Mouse (Mus musculus) heart, embryonic 16.5 days (tissue): Measurements from ENCODE around the gene Tec. TPM values are rescaled to one million over a fixed set of nuclear protein-coding genes. Genes with fewer than 3 reads are reported as not detected.

Source experiments
- ATAC-seq: fragments of 200-750 bp; cut with Nextera tagmentation; replicated peaks from 2 replicates; pipeline ENCODE4 v1.8.0; 2017; ENCODE audit warnings: moderate number of reproducible peaks; ENCODE audit not compliant: insufficient read depth, low FRiP score; ENCODE audit errors: extremely low read depth
- H3K27ac ChIP-seq: fragments of 300-500 bp; sonication (generic); 2 replicates; pipeline ENCODE4 v1.5.1; 2014; ENCODE audit warnings: mild to moderate bottlenecking, low read length, control low read depth, moderate library complexity
- H3K27me3 ChIP-seq: fragments of 300-500 bp; sonication (generic); 2 replicates; pipeline ENCODE4 v1.6.1; 2014; ENCODE audit warnings: low read length, mixed read lengths; ENCODE audit not compliant: control insufficient read depth, insufficient read depth
- H3K36me3 ChIP-seq: fragments of 300-500 bp; sonication (generic); 2 replicates; pipeline ENCODE4 v1.6.1; 2014; ENCODE audit not compliant: control insufficient read depth, insufficient read depth
- H3K4me1 ChIP-seq: fragments of 300-500 bp; sonication (generic); 2 replicates; pipeline ENCODE4 v1.6.1; 2014; ENCODE audit warnings: low read length, mixed read lengths; ENCODE audit not compliant: control insufficient read depth, insufficient read depth
- H3K4me2 ChIP-seq: fragments of 300-500 bp; sonication (generic); 2 replicates; pipeline ENCODE4 v1.6.1; 2014; ENCODE audit warnings: low read depth, mild to moderate bottlenecking, control low read depth, low read length
- H3K4me3 ChIP-seq: fragments of 300-500 bp; sonication (generic); 2 replicates; pipeline ENCODE4 v1.5.1; 2014; ENCODE audit warnings: mild to moderate bottlenecking, control low read depth, low read length
- H3K9ac ChIP-seq: fragments of 300-500 bp; sonication (generic); 2 replicates; pipeline ENCODE4 v1.6.1; 2014; ENCODE audit warnings: low read length, control low read depth
- H3K9me3 ChIP-seq: fragments of 300-500 bp; sonication (generic); replicated peaks from 2 replicates; pipeline ENCODE4 v1.6.1; 2016; ENCODE audit warnings: low read length; ENCODE audit not compliant: control insufficient read depth
- WGBS: fragments of 180-500 bp; shearing (Covaris S2); extraction: QIAGEN DNeasy Blood & Tissue Kit; methylation state at CpG from one replicate; pipeline ENCODE4 v1.1.7; 2014; 5-methylcytosine and 5-hydroxymethylcytosine counted together
- polyA plus RNA-seq: library from polyadenylated mRNA; unstranded; fragments of >200 nt; fragmentation: Nextera tagmentation; extraction: Ambion mirVana; gene quantifications from 2 replicates; pipeline ENCODE4 v1.2.1, GENCODE M21; 2015

Tec gene
- polyA plus RNA-seq = 17.9 and 23.0 TPM in 2 replicates

DNA sequence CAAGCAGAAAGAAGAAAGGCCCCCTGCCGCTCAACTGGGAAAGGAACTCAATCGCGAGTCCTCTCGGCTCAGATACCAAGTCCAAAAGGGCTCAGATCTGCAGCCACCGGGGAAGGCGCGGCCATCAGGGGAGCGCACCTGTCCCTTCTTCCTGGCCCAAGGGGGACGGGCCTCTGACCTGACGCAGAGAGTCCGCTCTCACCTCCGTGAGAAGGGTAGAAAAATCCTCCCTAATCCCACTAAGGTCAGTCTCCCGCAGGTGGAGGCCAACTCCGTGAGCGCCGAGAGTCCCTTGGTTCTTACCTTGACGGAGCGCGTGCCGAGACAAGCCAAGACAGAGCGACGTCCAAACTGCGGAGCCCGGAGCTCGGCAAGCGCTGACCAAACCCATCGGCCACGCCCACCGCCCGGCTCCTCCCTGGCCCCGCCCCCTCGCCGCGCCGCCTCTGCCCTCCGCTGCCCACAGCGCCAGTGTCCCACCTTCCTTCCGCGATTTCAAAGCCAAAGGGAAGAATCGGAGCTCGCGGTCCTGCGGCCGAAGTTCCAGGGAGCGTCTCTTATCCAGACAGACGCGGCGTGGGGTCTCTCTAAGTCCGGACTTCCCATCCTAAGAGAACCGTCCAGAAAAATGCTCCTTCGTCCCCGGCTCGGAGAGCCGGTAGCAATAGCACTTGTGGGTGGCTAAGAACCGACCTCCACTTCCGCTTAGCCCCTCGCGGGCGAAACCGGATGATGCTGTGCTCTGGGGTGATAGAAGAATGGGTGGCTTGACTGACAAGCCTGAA is at the start of gene Tec:
Gene Tec (minus strand): TSS at position 393 of the 785 bp plus-strand sequence.
- Histone ChIP-seq H3K27me3 (no peaks in the 10 kb centered on the region), H3K36me3 (no peaks in the 10 kb centered on the region), H3K4me3 (peak within 1 kb of the TSS; percentile 85), H3K4me2 (peak within 1 kb of the TSS; percentile 94), H3K9me3 (0 out of 2 replicates have a peak, but pooled peaks cover 3% of the 10 kb centered on the region), H3K4me1 (peaks cover 25% of the 10 kb centered on the region), H3K27ac (peak within 1 kb of the TSS; percentile 80), H3K9ac (peak within 1 kb of the TSS; percentile 82)
- peak; percentile 93 for ATAC-seq
- WGBS = under 1% methylated on average over 60 of the region's 60 CpGs

DNA sequence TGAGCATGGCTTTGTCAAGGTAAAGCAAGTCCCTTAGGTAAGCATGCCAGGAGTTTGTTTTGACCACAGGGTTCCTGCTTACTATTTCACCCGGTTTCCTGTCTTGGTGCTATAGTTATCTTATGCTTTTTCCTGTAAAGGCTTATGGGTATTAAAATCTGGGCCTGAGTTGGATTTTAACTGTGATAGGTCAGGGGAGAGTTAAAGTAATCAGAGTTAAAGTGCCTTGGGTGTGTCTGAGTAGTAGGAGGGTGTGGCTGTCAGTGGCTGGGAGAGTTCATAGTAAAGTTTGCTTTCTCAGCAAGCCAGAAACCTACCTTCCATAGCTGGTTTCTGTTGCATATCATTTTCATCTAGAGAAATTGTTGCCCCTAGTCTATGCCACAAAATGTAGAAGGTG is 48.6 kb upstream of the Tec start:
- Histone ChIP-seq H3K4me3 (peak overlapping the region; percentile 76), H3K27ac (peak overlapping the region; percentile 98)
- ATAC-seq = no peak

DNA sequence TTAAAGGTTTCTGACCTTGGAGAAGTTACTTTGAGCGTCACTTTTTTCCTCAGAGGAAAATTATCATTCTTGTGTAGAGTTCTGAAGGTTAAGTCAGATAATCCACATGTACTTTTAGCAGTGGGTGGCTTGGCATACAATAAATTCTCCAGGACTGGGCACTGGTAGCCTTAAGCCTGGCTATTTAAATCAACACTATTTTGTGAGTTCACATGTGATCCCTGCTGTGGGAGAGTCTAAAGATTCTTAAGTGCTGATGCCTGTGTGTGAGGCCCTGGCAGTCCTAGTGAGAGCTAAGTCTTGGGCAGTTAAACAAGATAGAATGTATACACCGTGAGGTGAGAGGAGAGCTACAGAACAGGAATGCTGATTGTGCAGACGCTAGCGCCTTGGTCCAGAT is 47.8 kb upstream of the Tec start:
- H3K9ac ChIP-seq = peak overlapping the region; percentile 99
- 18% methylated on average over 4 of the region's 4 CpGs for WGBS

More for the DNA sequence above, 48.6 kb upstream of the Tec start:
- Histone ChIP-seq H3K9me3 (no peaks in the 10 kb centered on the region), H3K36me3 (no peaks in the 10 kb centered on the region), H3K4me1 (peaks cover 40% of the 10 kb centered on the region), H3K4me2 (peak overlapping the region; percentile 71), H3K9ac (peak overlapping the region; percentile 99), H3K27me3 (no peaks in the 10 kb centered on the region)
- WGBS = 14% methylated on average over 1 of the region's 1 CpGs

DNA sequence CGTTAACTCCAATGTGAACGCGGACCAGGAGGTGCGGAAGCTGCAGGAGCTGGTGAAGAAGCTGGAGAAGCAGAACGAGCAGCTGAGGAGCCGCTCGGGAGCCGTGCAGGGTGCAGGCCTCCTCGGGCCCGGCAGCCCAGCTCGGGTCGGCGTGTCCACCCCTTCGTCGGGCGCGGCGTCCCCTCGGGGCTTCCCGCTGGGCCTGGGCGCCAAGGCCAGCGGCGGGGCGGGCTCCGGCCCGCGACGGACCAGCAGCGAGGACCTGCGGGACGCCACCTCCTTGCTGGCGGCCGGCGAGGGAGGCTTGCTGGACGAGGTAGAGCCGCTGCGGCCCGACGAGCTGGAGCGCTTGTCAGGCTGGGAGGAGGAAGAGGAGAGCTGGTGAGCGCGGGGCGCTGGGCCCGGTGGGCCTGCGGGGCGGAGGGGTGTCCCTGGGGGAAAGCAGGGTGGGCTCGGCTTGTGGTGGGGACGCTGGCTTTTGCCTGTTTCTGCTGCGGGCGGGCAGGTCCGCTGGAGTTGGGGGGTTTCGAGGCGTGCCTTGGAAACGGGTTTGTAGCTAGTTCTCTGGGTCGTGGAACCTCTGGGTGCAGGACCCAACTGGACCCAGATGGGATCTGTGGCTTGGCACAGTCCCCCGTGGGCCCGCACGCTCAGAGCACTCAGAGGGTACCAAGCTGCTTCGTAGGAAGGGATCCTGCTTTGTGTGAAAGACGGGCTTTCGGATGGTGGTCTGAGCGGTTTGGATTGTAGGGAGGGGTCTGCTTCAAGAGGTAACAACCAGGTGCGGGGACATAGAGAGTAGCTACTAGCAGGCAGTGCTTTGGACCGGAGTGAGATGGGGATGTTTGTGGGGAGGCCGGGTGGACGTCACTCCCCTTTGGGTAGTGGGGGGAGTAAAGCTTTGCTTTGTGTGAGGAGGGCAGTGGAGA is 46.6 kb upstream of the Tec start:
- Histone ChIP-seq H3K9ac (peak overlapping the region; percentile 99), H3K27ac (peak overlapping the region; percentile 98), H3K4me2 (peak overlapping the region; percentile 71), H3K36me3 (no peaks in the 10 kb centered on the region), H3K4me3 (peak overlapping the region; percentile 76), H3K27me3 (no peaks in the 10 kb centered on the region), H3K4me1 (peaks cover 41% of the 10 kb centered on the region), H3K9me3 (no peaks in the 10 kb centered on the region)
- WGBS = under 1% methylated on average over 66 of the region's 66 CpGs
- ATAC-seq = peak; percentile 18

More for the DNA sequence above, 47.8 kb upstream of the Tec start:
- H3K9me3 ChIP-seq = no peaks in the 10 kb centered on the region
- peak overlapping the region; percentile 71 for H3K4me2 ChIP-seq
- peak overlapping the region; percentile 76 for H3K4me3 ChIP-seq
- peak overlapping the region; percentile 98 for H3K27ac ChIP-seq
- no peak for ATAC-seq
- no peaks in the 10 kb centered on the region for H3K36me3 ChIP-seq
- H3K27me3 ChIP-seq = no peaks in the 10 kb centered on the region
- peaks cover 39% of the 10 kb centered on the region for H3K4me1 ChIP-seq

DNA sequence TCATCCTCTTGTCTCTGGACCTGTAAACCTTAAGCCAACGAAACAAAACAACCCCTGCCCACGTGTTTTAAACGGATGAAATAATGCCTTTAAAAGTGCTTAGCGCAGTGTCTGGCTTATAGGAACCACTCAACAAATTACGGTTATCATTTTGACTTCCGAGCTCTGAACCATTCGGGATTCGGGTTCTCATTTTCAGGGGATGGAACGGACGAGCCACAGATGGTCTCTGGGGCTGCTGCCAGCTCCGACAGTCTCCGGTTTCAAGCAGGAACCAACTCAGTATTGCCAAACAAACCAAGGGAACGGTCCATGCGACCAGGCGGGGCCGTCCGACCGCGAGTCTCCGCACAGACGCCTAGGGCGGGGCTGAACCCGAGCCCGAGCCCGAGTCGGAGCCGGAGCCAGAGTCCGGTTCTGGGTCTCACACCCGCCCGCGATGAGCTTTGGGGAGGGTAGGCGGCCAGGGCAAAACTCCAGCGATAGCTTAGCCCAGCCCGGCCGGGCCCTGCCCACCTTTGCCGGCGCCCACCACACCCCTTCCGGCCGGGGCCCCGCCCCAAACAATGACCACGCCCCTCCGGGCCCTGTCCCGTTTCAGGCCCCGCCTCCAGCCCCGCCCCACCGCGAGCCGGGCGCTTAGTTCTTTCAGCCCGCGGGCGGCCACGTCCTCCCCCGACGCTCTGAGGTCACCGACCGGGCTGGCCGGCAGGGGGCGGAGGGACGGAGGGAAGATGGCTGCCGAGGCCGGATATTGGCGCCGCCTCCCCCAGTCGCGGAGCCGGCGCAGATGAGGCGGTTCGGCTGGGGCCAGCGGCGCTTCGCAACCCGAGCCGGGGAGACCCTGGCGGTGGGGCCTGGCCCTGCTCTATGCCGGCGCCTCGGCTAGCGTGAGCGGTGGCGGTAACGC is 45.6 kb upstream of the Tec start, which contains the start of gene Slain2:
Gene Slain2 (plus strand): TSS at position 657 of the 910 bp plus-strand sequence.
- H3K4me2 ChIP-seq = peak within 1 kb of the TSS; percentile 81
- peak within 1 kb of the TSS; percentile 98 for H3K27ac ChIP-seq
- no peaks in the 10 kb centered on the region for H3K9me3 ChIP-seq
- H3K36me3 ChIP-seq = no peaks in the 10 kb centered on the region
- H3K4me3 ChIP-seq = peak within 1 kb of the TSS; percentile 76
- under 1% methylated on average over 81 of the region's 83 CpGs for WGBS
- peak within 1 kb of the TSS; percentile 99 for H3K9ac ChIP-seq
- H3K4me1 ChIP-seq = peaks cover 38% of the 10 kb centered on the region
- ATAC-seq = peak; percentile 94
- no peaks in the 10 kb centered on the region for H3K27me3 ChIP-seq

DNA sequence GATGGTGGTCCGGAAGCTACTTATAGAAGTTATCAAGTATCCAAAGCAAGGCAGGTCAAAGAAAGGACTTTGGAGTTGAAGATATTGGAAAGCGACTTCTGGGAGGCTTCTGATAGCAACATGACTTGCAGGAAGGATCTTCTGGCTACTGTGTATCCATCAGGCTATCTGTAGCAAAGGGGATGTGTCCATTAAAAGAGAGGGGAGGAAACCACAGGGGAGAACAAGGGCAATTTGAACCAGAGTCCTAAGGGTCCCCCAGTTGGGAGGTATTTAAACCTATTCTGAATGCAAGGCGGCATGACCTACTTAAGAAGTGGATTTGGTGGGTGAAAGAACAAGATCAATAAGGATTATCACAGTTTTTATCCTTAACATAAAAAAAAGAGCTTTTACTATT is 43.0 kb upstream of the Tec start:
- H3K4me1 ChIP-seq = peaks cover 33% of the 10 kb centered on the region
- H3K4me2 ChIP-seq = no peak overlapping the region
- no peak for ATAC-seq
- H3K27me3 ChIP-seq = no peaks in the 10 kb centered on the region
- H3K36me3 ChIP-seq = no peaks in the 10 kb centered on the region
- no peak overlapping the region for H3K4me3 ChIP-seq
- H3K9ac ChIP-seq = no peak overlapping the region
- H3K27ac ChIP-seq = no peak overlapping the region
- WGBS = 83% methylated on average over 3 of the region's 3 CpGs
- H3K9me3 ChIP-seq = no peaks in the 10 kb centered on the region

DNA sequence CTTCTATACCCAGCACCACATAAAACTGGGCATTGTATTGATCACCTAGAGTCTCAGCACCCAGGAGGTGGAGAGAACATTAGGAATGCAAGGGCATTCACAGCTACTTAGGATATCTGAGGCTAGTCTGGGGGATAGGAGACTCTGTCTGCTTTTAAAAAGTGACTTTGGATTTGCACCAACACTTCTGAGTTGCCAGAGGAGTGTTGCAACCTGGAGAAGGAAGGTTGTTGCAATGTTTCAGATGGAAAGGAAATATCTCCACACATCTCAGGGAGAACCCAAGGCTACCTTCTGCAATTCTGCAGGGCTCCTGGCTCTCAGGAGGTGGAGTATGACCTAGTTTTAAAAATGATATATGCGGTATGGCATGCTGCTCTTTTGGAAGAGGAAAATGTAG is 42.1 kb upstream of the Tec start:
- no peak overlapping the region for H3K9ac ChIP-seq
- 83% methylated on average over 1 of the region's 1 CpGs for WGBS
- ATAC-seq = no peak

DNA sequence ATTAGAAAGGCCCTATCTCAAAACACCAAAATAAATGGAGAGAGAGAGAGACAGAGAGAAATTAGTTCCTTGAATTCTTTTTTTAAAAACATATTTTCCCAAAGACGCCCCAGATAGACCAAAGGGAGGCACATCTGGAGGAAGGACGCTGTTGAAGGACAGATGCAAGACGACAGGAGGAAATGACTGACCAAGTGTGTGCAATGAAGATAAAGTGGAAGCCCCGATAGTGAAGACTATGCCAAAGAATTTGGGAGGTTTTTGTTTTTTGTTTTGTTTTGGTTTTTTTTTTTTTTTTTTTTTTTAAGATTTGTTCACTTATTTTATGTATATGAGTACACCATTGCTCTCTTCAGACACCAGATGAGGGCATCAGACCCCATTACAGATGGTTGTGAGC is 41.1 kb upstream of the Tec start:
- Histone ChIP-seq H3K36me3 (no peaks in the 10 kb centered on the region), H3K9me3 (no peaks in the 10 kb centered on the region), H3K4me2 (no peak overlapping the region), H3K4me1 (peaks cover 36% of the 10 kb centered on the region), H3K27ac (no peak overlapping the region), H3K4me3 (no peak overlapping the region), H3K27me3 (no peaks in the 10 kb centered on the region), H3K9ac (no peak overlapping the region)
- WGBS = 61% methylated on average over 4 of the region's 4 CpGs
- ATAC-seq = no peak

More for the DNA sequence above, 42.1 kb upstream of the Tec start:
- Histone ChIP-seq H3K4me1 (peaks cover 33% of the 10 kb centered on the region), H3K36me3 (no peaks in the 10 kb centered on the region), H3K4me2 (no peak overlapping the region), H3K4me3 (no peak overlapping the region), H3K27ac (peak overlapping the region; percentile 27; the same call in 1 of the 2 replicates), H3K9me3 (no peaks in the 10 kb centered on the region), H3K27me3 (no peaks in the 10 kb centered on the region)
